Mouse (Mus musculus): ENCODE results near the gene Ccn5. TPM values are rescaled to one million over a fixed set of nuclear protein-coding genes. Genes with fewer than 3 reads are reported as not detected.

Ccn5 gene
- under 1 TPM; 0.17 to 0.23 TPM for total RNA-seq (2021)

DNA sequence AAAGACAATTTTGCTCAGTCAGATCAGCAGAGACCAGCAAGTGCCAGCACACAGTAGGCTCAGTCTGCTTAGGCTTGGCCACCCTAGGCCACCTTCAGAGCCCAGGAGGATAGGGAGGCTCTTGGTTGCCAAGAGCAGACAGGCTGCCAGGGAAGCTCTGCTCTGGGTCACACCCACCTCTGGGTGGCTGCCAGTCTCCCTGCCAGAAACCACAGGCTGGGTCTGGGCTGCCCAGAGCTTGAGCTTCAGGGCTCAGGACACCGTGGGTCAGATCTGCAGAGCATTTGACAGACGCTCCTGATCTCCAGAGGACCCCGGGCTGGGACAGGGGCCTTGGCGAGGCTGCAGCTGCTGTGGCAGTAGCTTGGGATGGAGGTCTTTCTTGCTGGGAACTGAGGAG, at the start of gene Ccn5:
Gene Ccn5 (plus strand): TSS at position 255 of the 400 bp plus-strand sequence.
- intact Hi-C loops (cut with DNase I) = loop anchor here (10.0 kb wide), 1 partner anchor 286 kb away; no protein-coding TSS in a partner anchor
- no peak for DNase-seq (ENCODE audit: low spot score in 2 of 2)

DNA sequence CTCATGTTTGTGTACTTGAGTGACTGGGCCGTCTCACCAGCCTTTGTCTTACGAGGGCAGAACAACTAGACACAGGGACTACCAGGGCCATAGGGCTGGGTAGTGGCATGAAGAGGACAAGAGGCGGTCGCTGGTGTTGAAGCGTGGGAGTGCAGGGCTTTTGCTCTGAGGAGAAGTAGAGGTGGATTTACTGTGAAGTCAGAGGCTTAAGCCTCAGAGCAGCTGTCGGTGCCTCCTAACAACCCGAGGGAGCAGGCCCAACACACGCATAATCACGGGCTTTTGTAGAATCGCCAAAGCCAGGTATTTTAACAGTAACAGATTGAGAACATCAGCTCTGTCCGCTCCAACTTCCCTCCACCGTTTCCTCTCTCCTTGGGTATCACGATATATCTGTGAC, 44.0 kb upstream of the Ccn5 start:
- no peak for DNase-seq (ENCODE audit: low spot score in 2 of 2)
- intact Hi-C loops (cut with DNase I) = no loop called here

DNA sequence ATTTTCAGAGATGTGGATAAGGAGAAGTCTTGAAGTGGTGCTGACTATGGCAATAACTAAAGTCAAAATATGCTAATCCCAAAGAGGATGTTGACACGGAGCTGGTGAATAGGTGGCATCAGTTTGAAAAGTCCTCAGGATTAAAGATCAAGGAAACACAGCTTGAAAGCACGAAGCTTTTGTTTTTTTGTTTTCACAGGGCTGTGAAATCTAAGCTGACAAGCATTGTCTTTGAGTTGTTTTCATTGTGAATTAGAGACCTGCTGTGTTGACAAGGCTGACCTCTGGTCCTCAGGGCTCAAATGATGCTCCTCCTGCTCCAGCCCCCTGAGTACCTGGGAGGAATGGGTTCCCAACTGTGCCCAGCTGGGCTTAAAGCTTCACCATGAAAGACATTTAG, 43.6 kb upstream of the Ccn5 start:
- DNase-seq (ENCODE audit: low spot score in 2 of 2) = no peak
- intact Hi-C loops (cut with DNase I) = no loop called here

DNA sequence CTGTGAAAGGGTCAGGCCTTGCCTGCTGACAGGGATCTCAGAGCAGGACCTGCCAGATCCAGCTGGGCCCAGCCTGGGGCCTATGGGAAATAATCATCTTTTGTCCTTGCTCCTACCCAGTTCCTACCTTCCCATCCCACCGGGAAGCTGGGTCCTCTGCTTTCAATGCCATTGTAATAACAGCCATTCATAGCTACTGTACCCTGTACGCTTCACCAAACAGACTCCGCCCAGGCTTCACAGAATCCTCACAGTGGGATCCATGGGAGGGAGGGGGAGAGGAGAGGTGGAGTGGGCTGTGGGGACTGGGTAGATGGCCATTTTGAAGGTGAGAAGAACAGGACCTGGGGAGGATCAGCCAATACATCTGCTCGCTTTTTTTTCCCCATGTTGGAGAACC, 41.8 kb upstream of the Ccn5 start:
- DNase-seq (ENCODE audit: low spot score in 2 of 2) = no peak
- intact Hi-C loops (cut with DNase I) = no loop called here

DNA sequence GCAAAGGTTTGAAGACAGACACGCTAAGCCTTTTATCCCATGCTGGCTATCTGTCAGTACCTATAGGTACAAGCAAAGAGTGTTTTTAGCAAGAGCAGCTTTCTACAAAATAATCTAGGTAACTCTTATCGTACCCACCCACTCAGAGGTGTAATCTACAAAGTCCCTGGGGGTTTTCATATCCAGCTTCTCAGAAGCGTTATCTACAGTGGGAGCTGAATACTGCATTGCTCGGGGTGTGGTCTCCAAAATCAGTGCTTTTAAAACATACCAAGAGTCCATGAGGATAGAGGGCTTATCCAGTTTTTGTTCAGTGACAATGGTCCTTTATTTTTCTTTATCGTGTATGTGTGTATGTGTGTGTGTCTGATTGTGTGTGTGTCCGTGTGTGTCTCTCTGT, 37.3 kb upstream of the Ccn5 start:
- DNase-seq (ENCODE audit: low spot score in 2 of 2) = no peak
- intact Hi-C loops (cut with DNase I) = no loop called here

DNA sequence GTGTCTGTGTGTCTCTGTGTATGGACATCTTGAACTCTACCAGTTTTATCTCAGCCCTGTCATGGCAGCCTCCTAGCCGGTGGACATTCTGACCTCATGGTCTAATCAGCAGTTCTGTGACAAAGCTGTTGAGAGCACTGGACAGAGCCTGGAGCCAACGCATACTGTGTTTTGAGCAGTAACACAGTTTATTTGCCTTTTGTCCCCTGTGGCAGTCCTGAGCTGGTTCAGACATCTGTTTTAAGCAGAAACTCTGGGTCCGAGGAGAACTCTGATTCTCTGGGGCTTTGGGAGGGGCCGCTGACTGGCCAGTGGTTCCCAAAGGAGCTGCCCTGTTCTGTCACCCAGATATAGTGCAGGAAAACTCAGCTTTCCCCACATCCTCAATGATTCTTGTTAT, 36.8 kb upstream of the Ccn5 start:
- intact Hi-C loops (cut with DNase I) = no loop called here
- no peak for DNase-seq (ENCODE audit: low spot score in 2 of 2)

DNA sequence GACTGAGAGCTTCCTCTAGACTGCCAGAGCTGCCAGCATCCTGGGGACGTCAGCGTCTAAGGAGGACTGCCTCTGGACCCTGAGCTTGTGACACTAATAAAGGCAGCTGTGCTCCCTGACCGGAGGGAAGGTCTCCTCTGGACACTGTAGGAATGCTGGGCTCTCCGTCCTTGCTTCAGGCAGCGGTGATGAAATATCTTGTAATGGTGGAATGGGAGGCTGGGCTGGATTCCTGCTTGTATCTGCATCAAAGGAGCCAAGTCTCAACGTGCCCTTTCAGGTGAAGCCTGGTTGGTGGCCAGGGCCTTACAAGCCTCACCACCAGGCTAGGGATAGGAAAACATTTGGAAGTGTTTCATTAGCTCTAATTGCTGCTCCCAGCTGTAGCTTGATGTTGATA, 33.6 kb upstream of the Ccn5 start:
- DNase-seq (ENCODE audit: low spot score in 2 of 2) = no peak
- intact Hi-C loops (cut with DNase I) = no loop called here

DNA sequence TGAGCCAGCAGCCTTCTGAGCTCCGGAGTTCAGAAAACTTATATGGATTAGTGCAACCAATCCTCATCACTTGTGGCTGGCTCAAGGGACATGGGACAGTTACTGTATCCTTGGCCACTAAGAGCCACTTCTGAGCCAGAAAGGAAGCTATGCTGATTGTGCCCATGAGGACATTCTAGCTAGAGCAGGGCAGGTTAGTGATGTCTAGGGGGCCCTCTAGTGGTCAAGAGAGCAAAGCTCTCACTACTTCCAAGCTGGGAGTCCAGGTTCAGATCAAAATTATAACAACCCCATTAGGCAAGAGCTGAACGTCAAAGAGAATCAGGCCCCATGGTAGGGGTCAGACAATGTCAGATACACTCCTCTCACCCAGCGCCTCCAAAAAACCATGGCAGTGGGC, 33.0 kb upstream of the Ccn5 start:
- DNase-seq (ENCODE audit: low spot score in 2 of 2) = peak; percentile 28 to 31
- intact Hi-C loops (cut with DNase I) = no loop called here

DNA sequence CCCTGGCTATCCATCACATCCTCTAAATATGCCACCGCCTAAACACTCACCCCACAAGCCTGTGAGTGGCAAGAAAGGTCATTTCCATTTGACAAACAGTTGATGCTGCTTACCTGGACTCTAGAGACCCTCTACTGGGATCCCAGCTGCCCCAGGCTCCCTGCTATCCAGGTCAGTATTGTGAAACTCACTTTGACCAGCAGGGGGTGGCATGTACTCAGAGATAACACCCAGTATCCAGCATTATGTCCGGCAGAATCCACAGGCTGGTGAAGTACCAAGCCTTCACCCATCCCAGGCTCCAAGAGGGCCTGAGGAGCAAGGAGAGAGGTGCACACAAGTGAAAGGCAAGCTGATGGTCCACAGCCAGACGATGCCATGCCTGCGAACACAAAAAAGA, 32.2 kb upstream of the Ccn5 start:
- intact Hi-C loops (cut with DNase I) = no loop called here
- peak; percentile 53 to 70 for DNase-seq (ENCODE audit: low spot score in 2 of 2)

DNA sequence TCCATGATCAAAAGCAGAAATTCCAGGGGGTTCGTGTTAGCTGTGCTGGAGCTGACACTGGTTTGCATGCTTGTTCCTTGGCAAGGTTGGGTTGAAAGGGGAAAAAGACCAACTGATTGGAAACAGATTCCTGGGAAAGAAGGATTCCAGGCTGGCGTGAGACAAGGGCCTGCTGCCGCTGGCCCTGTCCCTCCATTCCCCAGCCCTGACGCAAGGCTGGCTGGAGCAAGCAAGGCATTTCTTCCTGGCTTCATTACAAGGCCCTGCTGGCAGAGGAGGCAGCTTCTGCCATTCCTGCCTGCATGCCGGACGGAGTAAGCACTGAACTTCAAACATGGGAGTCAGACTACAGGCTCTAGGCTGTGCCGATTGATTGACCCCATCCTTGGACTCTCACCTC, 22.2 kb upstream of the Ccn5 start:
- DNase-seq (ENCODE audit: low spot score in 2 of 2) = no peak
- intact Hi-C loops (cut with DNase I) = no loop called here

DNA sequence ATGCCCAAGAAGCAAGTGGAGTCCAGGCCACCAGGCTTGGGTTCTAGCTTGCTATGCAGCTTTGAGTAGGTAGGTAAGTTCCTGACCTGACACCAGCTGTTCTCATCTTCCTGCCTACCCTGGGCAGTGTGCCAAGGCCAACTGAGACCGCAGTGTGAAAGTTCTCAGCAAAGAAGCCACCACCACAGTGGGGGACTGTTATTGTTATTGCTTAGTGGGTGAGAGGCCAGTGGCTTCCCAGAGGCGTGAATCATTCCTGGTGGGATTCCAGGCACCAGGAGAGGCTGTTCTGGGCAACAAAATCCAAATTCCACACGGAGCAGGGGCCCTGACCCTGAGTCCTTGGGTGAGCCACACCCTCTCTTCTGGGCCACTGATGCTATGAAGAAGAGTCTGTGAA, 19.8 kb upstream of the Ccn5 start:
- intact Hi-C loops (cut with DNase I) = no loop called here
- no peak for DNase-seq (ENCODE audit: low spot score in 2 of 2)

DNA sequence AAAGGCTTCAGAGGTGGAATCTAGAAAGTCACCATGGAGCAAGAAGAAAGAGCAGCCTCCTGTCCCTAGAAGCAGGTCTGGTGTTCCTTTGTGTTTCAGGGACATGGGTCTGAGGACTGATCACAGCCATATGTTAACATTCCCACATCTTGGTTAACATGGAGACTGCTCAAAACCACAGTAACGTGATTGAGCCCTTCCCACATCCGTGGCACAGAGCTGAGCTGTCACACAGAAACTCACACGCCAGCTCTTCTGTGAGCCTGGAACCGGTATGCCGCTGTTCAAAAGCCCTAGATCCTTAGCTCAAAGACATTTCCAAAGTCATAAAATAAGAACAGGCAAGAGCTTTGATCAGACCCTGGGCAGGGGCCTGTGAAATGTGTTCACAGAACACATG, 19.3 kb upstream of the Ccn5 start:
- intact Hi-C loops (cut with DNase I) = no loop called here
- no peak for DNase-seq (ENCODE audit: low spot score in 2 of 2)

DNA sequence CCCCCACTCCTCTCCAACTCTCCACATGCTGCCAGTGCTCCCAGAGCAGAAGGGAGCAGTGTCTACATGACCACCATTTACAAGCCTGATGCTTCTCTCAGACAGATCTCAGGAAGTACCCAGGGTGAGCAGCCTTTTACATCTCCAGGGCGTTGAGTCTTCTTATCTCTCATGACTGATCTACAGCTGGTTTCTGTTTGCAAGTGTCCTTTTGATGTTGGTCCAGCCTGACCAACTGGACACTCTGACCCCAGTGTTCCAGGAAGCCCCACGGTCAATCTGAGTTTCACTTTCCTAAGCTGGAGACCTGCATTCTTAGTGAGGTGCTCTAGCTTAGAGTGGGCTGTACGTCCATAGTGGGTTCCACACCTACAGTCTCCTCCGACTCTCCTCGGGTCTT, 16.8 kb upstream of the Ccn5 start:
- no peak for DNase-seq (ENCODE audit: low spot score in 2 of 2)
- intact Hi-C loops (cut with DNase I) = no loop called here

DNA sequence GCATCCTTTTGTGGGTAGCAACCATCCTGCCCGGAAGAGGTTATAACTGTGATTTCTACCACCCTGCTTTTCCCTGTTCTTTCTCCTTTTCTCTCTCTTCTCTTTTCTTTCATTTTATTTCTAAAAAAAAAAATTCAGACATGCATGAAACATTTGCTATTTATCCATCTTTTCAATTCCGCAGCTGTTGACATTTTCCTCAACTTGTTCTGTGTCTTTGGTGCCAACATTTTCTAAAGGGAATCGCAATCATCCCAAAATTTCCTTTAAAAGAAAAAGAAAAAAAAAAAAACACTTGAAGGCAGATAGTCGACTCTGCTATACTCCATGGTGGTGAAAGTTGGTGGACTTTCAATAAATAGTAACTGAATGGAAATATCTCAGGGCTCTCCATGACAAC, 11.5 kb upstream of the Ccn5 start:
- DNase-seq (ENCODE audit: low spot score in 2 of 2) = no peak
- intact Hi-C loops (cut with DNase I) = no loop called here

DNA sequence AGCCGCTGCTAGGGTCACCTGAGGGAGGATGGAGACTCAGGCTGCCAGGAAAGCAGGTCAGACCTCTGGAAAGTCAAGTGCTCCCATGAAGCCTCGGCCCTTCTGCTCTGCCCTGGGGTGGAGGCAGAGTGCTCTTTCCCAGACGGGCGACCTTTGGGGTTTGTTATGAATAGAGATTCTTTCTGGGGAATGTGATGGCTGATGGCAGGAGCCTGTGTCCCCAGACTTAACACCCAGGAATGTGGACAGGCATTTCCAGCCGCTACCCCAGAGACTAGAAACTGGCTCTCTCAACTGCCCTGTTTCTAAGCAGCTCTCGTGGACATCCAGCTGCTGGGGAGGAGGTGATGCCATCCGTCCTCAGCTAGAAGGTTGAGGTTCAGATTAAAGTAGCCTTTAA, 11.0 kb upstream of the Ccn5 start:
- intact Hi-C loops (cut with DNase I) = no loop called here
- no peak for DNase-seq (ENCODE audit: low spot score in 2 of 2)

DNA sequence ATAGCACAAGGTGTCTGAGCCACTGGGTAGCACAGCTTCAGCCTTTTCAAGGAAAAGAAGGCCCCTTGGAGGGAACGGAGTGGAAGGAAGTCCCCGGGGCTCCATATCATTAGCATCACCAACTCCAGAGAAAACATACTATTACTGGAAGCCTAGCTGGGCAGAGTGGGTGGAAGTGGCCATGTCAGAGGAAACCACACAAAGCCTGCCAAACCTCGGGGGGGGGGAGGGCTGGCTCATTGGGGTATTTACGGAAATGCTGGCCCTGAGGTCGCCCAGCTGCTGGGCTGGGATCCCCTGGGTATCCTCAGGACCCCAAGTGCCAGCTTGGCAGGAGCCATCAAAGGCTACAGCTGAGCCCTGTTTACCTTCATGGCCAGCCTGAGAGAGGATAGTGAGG, 7.6 kb upstream of the Ccn5 start:
- DNase-seq (ENCODE audit: low spot score in 2 of 2) = no peak
- intact Hi-C loops (cut with DNase I) = no loop called here

DNA sequence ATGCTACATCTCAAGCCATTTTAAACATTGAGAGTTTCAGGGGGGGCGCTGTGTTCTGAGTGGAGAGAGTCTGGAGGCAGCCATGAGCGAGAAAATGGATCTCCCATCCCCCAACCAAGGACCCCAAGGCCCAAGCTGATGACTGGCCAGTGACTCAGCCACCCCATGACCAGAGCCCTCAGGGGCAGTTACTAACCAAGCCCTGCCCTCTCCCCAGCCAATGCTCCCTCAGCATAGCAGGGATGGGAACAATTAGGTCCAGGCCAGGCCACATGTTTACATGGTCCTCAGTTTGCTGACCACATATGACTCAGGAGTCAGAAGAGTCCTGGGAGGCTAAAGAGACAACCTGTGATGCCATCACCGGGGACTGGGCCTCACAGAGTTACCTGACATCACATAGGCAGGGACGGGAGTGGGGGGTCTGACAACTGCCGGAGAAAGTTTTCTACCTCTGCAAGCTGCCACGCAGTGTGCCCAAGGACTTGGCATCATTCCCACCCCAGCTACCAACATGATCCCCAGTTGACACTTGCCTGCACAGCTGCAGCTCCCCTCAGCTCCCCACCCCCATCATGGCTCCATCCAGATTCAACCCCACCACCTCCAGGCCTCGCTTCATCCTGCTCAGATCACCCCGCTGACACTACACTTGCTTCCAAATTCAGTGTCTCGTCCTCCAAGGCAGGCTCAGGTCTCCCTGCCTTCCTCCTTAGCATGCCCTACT, 5.8 kb upstream of the Ccn5 start:
- no peak for DNase-seq (ENCODE audit: low spot score in 2 of 2)
- intact Hi-C loops (cut with DNase I) = no loop called here

DNA sequence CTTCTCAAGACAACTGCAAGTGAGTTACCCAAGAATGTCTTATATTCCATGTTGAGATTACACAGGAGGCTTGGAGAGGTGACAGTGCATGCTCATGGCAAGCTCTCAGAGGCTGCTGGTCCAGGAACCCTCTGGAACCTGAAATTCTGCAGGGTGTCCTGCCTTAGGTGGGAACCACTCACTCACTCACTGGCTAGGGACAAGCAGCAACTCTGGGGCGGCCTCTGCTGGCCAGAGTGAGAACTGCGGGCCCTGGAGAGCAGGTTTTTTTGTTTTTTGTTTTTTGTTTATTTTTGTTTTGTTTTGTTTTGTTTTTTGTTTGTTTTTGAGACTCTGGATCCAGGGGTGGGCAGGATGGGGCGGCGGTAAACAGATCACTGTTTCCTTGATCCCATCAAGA, 2.6 kb downstream of the Ccn5 start:
- intact Hi-C loops (cut with DNase I) = loop anchor here (10.0 kb wide), 1 partner anchor 288 kb away; no protein-coding TSS in a partner anchor
- peak; percentile 17 to 27 for DNase-seq (ENCODE audit: low spot score in 2 of 2)

DNA sequence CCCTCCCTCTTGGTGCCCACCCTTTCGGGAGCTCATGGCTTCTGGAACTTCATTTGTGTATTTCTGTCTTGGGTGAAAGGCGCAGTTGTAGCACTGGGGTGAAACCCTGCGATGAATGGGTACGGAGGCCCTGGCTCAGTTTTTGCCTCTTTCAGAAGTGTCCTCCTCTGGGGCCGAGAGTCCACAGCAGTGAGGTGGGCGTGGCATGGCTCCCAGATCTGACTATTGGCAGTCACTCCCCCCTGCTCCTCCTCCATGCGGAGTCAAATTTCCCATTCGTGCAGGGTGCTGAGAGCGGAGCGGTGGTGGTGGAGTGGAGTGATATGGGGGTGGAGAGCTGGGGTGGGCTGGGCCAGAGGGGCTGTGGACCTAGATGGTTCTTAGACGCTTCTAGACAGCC, 3.1 kb downstream of the Ccn5 start:
- DNase-seq (ENCODE audit: low spot score in 2 of 2) = no peak
- intact Hi-C loops (cut with DNase I) = loop anchor here (10.0 kb wide), 1 partner anchor 289 kb away; no protein-coding TSS in a partner anchor

DNA sequence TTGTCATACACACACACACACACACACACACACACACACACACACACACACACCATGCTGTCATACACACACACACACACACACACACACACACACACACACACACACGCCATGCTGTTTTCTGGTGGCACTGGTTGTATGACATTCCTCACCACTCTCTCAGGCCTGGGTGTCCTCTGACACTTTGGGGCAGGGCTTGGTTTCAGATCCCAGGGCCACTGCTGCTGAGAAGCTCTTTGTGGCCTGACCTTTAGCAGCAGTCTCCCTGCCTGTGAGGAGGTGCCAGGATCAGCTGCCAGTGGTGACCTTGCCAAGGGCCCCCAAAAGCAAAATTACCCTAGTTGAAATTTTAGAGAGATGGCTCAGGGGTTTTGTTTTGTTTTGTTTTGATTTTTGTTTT, 5.2 kb downstream of the Ccn5 start:
- no peak for DNase-seq (ENCODE audit: low spot score in 2 of 2)
- intact Hi-C loops (cut with DNase I) = loop anchor here (10.0 kb wide), 1 partner anchor 291 kb away; no protein-coding TSS in a partner anchor

DNA sequence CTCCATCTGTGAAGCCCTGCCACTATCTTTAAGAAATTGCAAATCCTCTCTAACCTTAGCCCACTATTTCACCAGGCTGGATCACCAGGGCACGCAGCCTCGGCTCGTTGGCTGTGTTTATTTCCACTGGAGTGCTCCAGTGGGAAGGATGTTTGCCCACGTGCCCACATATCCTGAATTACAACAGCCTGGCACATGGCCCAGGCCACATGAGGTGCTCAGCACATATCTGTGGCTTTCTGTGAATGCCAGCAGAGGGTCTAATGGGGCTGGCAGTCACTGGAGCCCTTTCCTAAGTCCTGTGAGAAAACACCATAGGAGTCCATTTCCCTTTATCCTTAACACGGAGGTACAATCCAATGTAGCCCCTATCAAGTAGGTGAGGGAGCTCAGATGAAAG, 5.8 kb downstream of the Ccn5 start:
- intact Hi-C loops (cut with DNase I) = loop anchor here (10.0 kb wide), 1 partner anchor 292 kb away; no protein-coding TSS in a partner anchor
- no peak for DNase-seq (ENCODE audit: low spot score in 2 of 2)

DNA sequence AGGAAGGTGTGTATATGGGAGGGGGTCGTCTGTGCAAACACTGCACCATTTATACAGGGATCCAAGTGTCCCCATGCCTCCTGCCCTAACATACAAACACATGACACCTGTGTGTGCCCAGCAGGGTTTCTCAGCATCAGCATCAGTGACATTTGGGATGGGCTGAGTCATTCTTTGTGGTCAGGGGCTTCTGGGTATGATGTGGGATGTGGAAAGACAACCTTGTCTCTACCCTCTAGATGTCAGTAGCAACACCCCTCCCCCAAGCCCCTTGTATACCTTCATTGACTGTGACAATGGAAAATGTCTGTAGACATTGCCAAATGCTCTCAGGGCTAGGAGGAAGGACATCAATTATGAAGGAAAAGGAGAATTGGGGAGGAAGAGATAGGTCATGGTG, 10.5 kb downstream of the Ccn5 start:
- no peak for DNase-seq (ENCODE audit: low spot score in 2 of 2)
- intact Hi-C loops (cut with DNase I) = no loop called here
